Mouse (Mus musculus): ENCODE measurements at regions not wholly inside any gene's neighbourhood (a gene's known extent, or its start where the extent isn't known, plus 50 kb on each side); places are given as distances from the start of the nearest gene placed in this dataset.

- no peak for DNase-seq
- no peaks in the 10 kb centered on the region for H3K36me3 ChIP-seq (ENCODE audit: control insufficient read depth, insufficient read depth, low read length)
- TF ChIP-seq CTCF (IDR thresholded peaks at IDR 0.05; ENCODE audit: borderline replicate concordance, control insufficient read depth, extremely low read depth, insufficient read depth, low read length, poor library complexity), result no peak
- no peak for TF ChIP-seq POLR2A (IDR thresholded peaks at IDR 0.05; ENCODE audit: control insufficient read depth, extremely low read depth, insufficient read depth, low read length, poor library complexity)
- H3K27ac ChIP-seq (ENCODE audit: control insufficient read depth, insufficient read depth, low read length), result no peak overlapping the region
- 93% methylated on average over 23 of the region's 23 CpGs for WGBS
- no peaks in the 10 kb centered on the region for H3K27me3 ChIP-seq (ENCODE audit: control insufficient read depth, insufficient read depth, low read length)
- H3K4me3 ChIP-seq (ENCODE audit: control insufficient read depth, insufficient read depth, low read length), result no peak overlapping the region
- H3K4me1 ChIP-seq (replicated peaks; ENCODE audit: control insufficient read depth, insufficient read depth, low read length), result no peaks in the 10 kb centered on the region
These were observed 188.2 kb upstream of the Serp2 start for GRCm38 (mm10) chr14:76744674-76745433.

GRCm38 (mm10) chr14:76742297-76742696 is 185.6 kb upstream of the Serp2 start:
- TF ChIP-seq POLR2A (IDR thresholded peaks at IDR 0.05; ENCODE audit: control insufficient read depth, extremely low read depth, insufficient read depth, low read length, poor library complexity), result no peak
- TF ChIP-seq CTCF (IDR thresholded peaks at IDR 0.05; ENCODE audit: borderline replicate concordance, control insufficient read depth, extremely low read depth, insufficient read depth, low read length, poor library complexity), result no peak
- Histone ChIP-seq H3K4me1 (replicated peaks; ENCODE audit: control insufficient read depth, insufficient read depth, low read length) (no peaks in the 10 kb centered on the region), H3K27me3 (ENCODE audit: control insufficient read depth, insufficient read depth, low read length) (no peaks in the 10 kb centered on the region), H3K36me3 (ENCODE audit: control insufficient read depth, insufficient read depth, low read length) (no peaks in the 10 kb centered on the region), H3K4me3 (ENCODE audit: control insufficient read depth, insufficient read depth, low read length) (no peak overlapping the region), H3K27ac (ENCODE audit: control insufficient read depth, insufficient read depth, low read length) (no peak overlapping the region)
- no peak for DNase-seq
- 98% methylated on average over 5 of the region's 5 CpGs for WGBS

GRCm38 (mm10) chr14:76739836-76740597 is 183.3 kb upstream of the Serp2 start:
- 94% methylated on average over 25 of the region's 25 CpGs for WGBS
- H3K27ac ChIP-seq (ENCODE audit: control insufficient read depth, insufficient read depth, low read length), result no peak overlapping the region
- peak; percentile 38 for DNase-seq

GRCm38 (mm10) chr14:76735997-76736396 is 179.3 kb upstream of the Serp2 start:
- no peaks in the 10 kb centered on the region; the same call in 1 of the 2 replicates for H3K4me1 ChIP-seq (replicated peaks; ENCODE audit: control insufficient read depth, insufficient read depth, low read length)
- DNase-seq, result no peak
- 86% methylated on average over 5 of the region's 5 CpGs for WGBS
- H3K4me3 ChIP-seq (ENCODE audit: control insufficient read depth, insufficient read depth, low read length), result no peak overlapping the region
- no peaks in the 10 kb centered on the region for H3K36me3 ChIP-seq (ENCODE audit: control insufficient read depth, insufficient read depth, low read length)
- no peaks in the 10 kb centered on the region for H3K27me3 ChIP-seq (ENCODE audit: control insufficient read depth, insufficient read depth, low read length)
- H3K27ac ChIP-seq (ENCODE audit: control insufficient read depth, insufficient read depth, low read length), result no peak overlapping the region
- TF ChIP-seq POLR2A (IDR thresholded peaks at IDR 0.05; ENCODE audit: control insufficient read depth, extremely low read depth, insufficient read depth, low read length, poor library complexity), result no peak
- no peak for TF ChIP-seq CTCF (IDR thresholded peaks at IDR 0.05; ENCODE audit: borderline replicate concordance, control insufficient read depth, extremely low read depth, insufficient read depth, low read length, poor library complexity)

More at GRCm38 (mm10) chr14:76739836-76740597, 183.3 kb upstream of the Serp2 start:
- H3K27me3 ChIP-seq (ENCODE audit: control insufficient read depth, insufficient read depth, low read length), result no peaks in the 10 kb centered on the region
- no peaks in the 10 kb centered on the region for H3K36me3 ChIP-seq (ENCODE audit: control insufficient read depth, insufficient read depth, low read length)
- no peaks in the 10 kb centered on the region for H3K4me1 ChIP-seq (replicated peaks; ENCODE audit: control insufficient read depth, insufficient read depth, low read length)
- no peak overlapping the region for H3K4me3 ChIP-seq (ENCODE audit: control insufficient read depth, insufficient read depth, low read length)
- no peak for TF ChIP-seq POLR2A (IDR thresholded peaks at IDR 0.05; ENCODE audit: control insufficient read depth, extremely low read depth, insufficient read depth, low read length, poor library complexity)
- TF ChIP-seq CTCF (IDR thresholded peaks at IDR 0.05; ENCODE audit: borderline replicate concordance, control insufficient read depth, extremely low read depth, insufficient read depth, low read length, poor library complexity), result no peak

GRCm38 (mm10) chr14:76735107-76735506 is 178.4 kb upstream of the Serp2 start:
- H3K4me3 ChIP-seq (ENCODE audit: control insufficient read depth, insufficient read depth, low read length), result no peak overlapping the region
- H3K4me1 ChIP-seq (replicated peaks; ENCODE audit: control insufficient read depth, insufficient read depth, low read length), result no peaks in the 10 kb centered on the region; the same call in 1 of the 2 replicates
- TF ChIP-seq CTCF (IDR thresholded peaks at IDR 0.05; ENCODE audit: borderline replicate concordance, control insufficient read depth, extremely low read depth, insufficient read depth, low read length, poor library complexity), result no peak
- no peak for TF ChIP-seq POLR2A (IDR thresholded peaks at IDR 0.05; ENCODE audit: control insufficient read depth, extremely low read depth, insufficient read depth, low read length, poor library complexity)
- DNase-seq, result no peak
- H3K27me3 ChIP-seq (ENCODE audit: control insufficient read depth, insufficient read depth, low read length), result no peaks in the 10 kb centered on the region
- H3K27ac ChIP-seq (ENCODE audit: control insufficient read depth, insufficient read depth, low read length), result no peak overlapping the region
- H3K36me3 ChIP-seq (ENCODE audit: control insufficient read depth, insufficient read depth, low read length), result no peaks in the 10 kb centered on the region
- WGBS, result 83% methylated on average over 4 of the region's 4 CpGs

- Histone ChIP-seq H3K4me1 (replicated peaks; ENCODE audit: control insufficient read depth, insufficient read depth, low read length) (no peaks in the 10 kb centered on the region; the same call in none of the 2 replicates), H3K36me3 (ENCODE audit: control insufficient read depth, insufficient read depth, low read length) (no peaks in the 10 kb centered on the region), H3K4me3 (ENCODE audit: control insufficient read depth, insufficient read depth, low read length) (no peak overlapping the region), H3K27me3 (ENCODE audit: control insufficient read depth, insufficient read depth, low read length) (no peaks in the 10 kb centered on the region), H3K27ac (ENCODE audit: control insufficient read depth, insufficient read depth, low read length) (no peak overlapping the region)
- DNase-seq, result no peak
- 91% methylated on average over 8 of the region's 8 CpGs for WGBS
- TF ChIP-seq CTCF (IDR thresholded peaks at IDR 0.05; ENCODE audit: borderline replicate concordance, control insufficient read depth, extremely low read depth, insufficient read depth, low read length, poor library complexity) (no peak), POLR2A (IDR thresholded peaks at IDR 0.05; ENCODE audit: control insufficient read depth, extremely low read depth, insufficient read depth, low read length, poor library complexity) (no peak)
These were observed 176.7 kb upstream of the Serp2 start for GRCm38 (mm10) chr14:76733258-76733823.

Data from thymus, adult 2 months (tissue).